Comparison of ENCODE assay signal across 16 mouse cellular contexts in genomic region chr12:70040981-70041380, GRCm38 (mm10).
"Had no signal": no experiment of that assay in that cellular context is flagged by ENCODE, and none has a peak within 500 bp of the region (broad histone marks: within the 10 kb centered on the region; RNA-seq: fewer than 3 reads in every experiment).

No protein-coding gene starts in this region.

- H3K9ac ChIP-seq: lung, embryonic 15.5 days; midbrain, embryonic 13.5 days; midbrain, embryonic 15.5 days; neural tube, embryonic 12.5 days had no signal

- H3K9me3 ChIP-seq: lung, embryonic 15.5 days; megakaryocyte, embryonic 14.5 days; midbrain, embryonic 13.5 days; midbrain, embryonic 15.5 days; neural tube, embryonic 12.5 days had no signal

- ATAC-seq: lung, postnatal 0 days; midbrain, embryonic 13.5 days; midbrain, embryonic 15.5 days had no signal

- H3K4me3 ChIP-seq: lung, embryonic 15.5 days; megakaryocyte, embryonic 14.5 days; midbrain, embryonic 13.5 days; midbrain, embryonic 15.5 days; neural tube, embryonic 12.5 days had no signal

- H3K4me2 ChIP-seq: lung, embryonic 15.5 days; midbrain, embryonic 11.5 days; midbrain, embryonic 13.5 days; midbrain, embryonic 15.5 days; neural tube, embryonic 12.5 days had no signal

- DNase-seq: lung, adult 2 months; lung, postnatal 14 days; lung, postnatal 36 days; right cerebral cortex, postnatal 14 days; spleen, adult 18-20 months; thymus, adult 18-20 months; thymus, postnatal 14 days; thymus, postnatal 36 days had no signal

- H3K4me1 ChIP-seq: lung, embryonic 15.5 days; midbrain, embryonic 13.5 days; midbrain, embryonic 15.5 days; neural tube, embryonic 12.5 days had no signal

- H3K27ac ChIP-seq: lung, embryonic 15.5 days; macrophage; midbrain, embryonic 13.5 days; midbrain, embryonic 15.5 days; neural tube, embryonic 12.5 days had no signal

- H3K27me3 ChIP-seq: lung, embryonic 15.5 days; megakaryocyte, embryonic 14.5 days; midbrain, embryonic 13.5 days; midbrain, embryonic 15.5 days; neural tube, embryonic 12.5 days had no signal
